Mouse (Mus musculus): Measurements from ENCODE around the gene Sh2b2.

The Sh2b2 gene

DNA sequence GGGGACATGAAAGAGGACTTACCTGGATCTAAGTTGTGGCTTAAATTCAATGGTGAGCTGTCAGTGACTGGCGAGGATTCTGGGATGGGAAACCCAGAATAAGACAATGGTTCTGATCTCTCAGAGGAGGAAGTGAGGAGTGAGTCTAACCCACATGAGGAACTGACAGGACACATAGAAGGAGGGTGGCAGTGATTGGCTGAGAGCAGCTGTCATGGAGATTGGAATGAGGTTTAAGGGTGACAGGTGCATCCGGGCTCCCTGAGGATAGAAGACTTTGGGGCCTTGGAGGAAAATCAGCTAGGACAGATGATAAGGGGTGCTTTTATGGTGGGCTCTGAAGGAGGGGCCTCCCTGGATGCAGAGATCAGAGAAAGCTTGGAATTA, at the start of gene Sh2b2:
Sh2b2 (minus strand) TSS at position 105 of the 387 bp plus-strand sequence.
- in situ Hi-C loops (cut with MboI, MseI), result no loop called here

DNA sequence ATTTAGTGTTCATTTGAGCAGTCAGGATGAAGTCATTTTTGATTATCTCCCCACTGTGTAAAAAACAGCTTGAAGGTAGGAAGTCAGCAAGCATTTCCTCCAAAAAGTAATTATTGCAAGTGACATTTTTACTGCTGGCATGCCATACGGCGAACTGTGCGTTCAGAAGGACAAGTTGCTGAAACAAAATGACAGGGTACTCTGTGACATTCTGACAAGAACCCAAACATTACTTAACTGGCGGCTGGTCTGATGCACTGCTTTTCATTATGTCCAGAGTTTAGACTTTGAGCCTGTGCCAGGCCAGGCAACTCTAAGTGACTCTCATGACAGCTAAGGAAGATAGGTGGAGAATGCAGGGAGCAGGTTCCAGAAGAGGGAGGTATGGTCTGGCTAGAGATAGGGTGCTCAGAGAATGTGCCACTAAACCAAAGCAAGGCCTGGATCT, 46.6 kb upstream of the Sh2b2 start:
- in situ Hi-C loops (cut with MboI, MseI), result no loop called here

DNA sequence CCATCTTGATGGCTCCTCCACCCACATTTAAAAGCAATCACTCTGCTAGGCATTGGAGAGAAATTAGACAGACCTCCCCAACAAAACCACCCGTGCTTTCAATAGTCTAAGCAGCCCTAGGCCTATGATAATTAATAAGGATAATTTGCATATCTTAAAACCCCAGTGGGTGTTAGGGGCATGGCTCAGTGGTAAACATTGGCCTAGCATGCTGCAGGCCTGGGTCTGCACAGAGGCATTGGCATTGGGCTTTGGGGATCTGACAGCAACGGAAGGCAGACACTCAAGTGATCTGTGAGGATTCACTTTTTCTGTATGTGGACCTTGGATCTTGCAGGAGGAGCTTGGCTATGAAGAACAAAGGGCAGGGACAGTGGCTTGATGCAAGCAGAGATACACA, 46.0 kb upstream of the Sh2b2 start:
- in situ Hi-C loops (cut with MboI, MseI), result no loop called here

DNA sequence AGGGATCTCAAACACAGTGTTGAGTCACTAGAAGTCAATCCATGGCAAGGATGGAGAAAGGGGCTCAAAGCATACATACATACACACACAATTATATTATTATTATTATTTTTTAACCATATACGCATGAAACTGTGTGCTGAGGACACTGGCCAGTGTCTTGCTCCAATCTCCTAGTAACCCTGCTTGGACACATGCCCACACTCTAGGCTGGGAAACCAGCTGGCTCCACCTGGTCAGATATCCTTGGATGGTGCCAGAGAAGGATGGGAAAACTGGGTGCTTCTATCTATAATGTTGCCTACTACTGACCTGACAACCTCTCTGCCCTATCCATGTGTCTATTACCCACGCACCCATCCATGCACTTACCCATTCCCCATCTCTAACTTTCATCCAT, 45.2 kb upstream of the Sh2b2 start:
- in situ Hi-C loops (cut with MboI, MseI), result no loop called here

- in situ Hi-C loops (cut with MboI, MseI), result no loop called here
Observed at GRCm38 (mm10) chr5:136289776-136290175, 43.4 kb upstream of the Sh2b2 start.

GRCm38 (mm10) chr5:136288351-136289081, 42.2 kb upstream of the Sh2b2 start:
- in situ Hi-C loops (cut with MboI, MseI), result no loop called here

- in situ Hi-C loops (cut with MboI, MseI), result no loop called here
Observed at GRCm38 (mm10) chr5:136286566-136286965, 40.2 kb upstream of the Sh2b2 start.

DNA sequence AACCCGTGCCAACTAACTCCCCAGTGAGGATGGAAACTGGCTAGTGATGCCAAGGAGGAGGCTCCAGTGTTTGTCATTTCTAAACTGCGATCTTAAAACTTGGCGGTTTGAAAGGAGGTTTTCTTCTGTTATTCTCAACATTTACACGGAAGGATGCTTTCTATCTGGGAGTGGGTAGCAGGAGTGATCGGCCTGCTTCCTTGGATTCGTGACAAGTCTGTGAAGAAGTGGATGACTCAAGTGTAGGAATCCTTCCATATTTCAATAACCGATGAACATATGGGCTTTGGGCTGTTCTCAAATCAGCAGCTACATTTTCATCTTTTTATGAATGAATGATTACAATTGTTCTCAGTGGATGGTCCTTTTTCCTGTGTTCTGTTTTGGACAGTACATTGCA, 38.8 kb upstream of the Sh2b2 start:
- in situ Hi-C loops (cut with MboI, MseI), result no loop called here

GRCm38 (mm10) chr5:136281351-136281750, 35.0 kb upstream of the Sh2b2 start:
- in situ Hi-C loops (cut with MboI, MseI), result no loop called here

- in situ Hi-C loops (cut with MboI, MseI), result no loop called here
Observed at GRCm38 (mm10) chr5:136274739-136275138, 28.4 kb upstream of the Sh2b2 start.

DNA sequence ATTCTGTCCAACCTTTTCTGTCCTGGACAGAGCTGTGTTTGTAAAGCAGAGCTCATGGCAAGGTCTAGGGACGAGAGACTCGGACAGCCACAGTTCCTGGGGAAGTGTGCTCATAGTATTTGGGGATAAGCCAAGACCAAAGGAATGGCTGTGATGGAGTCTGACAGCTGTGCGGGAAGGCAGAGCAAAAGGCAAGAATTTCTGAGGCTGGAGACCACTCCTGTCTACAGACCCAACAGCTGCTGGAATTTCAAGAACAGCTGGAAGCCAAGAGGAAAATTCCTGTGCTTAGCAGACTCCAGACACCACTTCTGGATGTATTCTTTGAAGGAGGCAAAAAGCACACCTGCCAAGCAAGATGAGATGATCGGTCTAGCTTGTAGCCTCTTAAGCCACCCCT, 23.6 kb upstream of the Sh2b2 start:
- in situ Hi-C loops (cut with MboI, MseI), result no loop called here

GRCm38 (mm10) chr5:136266077-136266476, 19.7 kb upstream of the Sh2b2 start:
- in situ Hi-C loops (cut with MboI, MseI), result no loop called here

DNA sequence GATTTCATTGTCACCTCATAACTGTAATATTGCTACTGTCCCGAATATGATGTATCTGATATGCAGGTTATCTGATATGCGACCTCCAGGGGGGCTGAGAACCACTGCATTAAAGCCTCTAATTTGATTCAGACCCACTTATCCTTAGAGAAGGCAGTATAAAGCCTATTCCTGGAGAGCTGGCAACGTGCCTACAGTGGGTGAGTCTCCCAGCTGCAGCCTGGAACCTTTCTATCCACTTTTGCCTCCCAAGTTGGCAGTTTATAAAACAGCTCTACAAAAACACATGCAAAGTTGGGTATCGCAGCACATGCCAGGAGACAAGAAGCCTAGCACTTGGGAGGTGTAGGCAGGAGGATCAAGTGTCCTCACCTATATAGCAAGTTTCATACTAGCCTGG, 17.0 kb upstream of the Sh2b2 start:
- in situ Hi-C loops (cut with MboI, MseI), result no loop called here

GRCm38 (mm10) chr5:136258919-136259318, 12.6 kb upstream of the Sh2b2 start:
- in situ Hi-C loops (cut with MboI, MseI), result no loop called here

DNA sequence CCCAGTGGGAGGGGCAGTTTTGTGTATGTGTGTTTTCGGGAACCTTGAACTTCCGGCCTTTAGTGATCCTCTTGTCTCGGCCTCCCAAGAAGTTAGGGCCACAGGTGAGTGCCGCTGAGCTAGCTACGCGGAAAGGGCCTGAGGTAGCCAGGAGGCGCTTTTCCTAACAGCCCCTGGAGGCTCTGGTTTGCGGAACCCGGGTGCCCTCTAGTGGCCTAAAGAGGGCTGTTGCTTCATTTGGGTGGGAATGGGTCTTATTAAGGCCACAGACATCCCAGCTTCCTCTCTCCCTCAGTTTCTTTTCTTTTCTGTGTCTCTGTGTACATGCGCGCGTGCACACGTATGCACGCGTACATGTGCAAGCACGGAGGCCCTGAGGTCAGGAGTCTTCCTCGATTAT, 6.5 kb upstream of the Sh2b2 start:
- in situ Hi-C loops (cut with MboI, MseI), result loop anchor here (5.0 kb wide), 1 partner anchor 51 kb away; no protein-coding TSS in a partner anchor

DNA sequence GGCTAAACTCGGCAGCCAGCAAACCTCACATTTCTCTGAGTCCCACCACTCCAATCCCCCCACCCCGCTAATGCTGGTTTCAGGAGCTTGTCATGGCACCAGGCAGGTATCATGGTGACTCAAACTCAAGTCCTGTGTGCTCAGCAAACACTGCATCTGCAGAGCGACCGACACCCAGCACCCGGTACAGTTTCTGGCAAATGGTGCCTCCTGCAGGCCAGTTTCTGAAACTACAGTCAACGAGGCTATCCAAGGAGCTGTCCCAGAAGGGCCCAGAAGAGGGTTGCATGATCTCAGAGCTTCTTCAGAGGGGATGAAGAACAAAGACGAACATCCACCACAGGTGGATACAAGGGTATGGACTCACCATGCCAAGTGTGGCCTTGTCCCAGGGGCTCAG, 4.6 kb upstream of the Sh2b2 start:
- in situ Hi-C loops (cut with MboI, MseI), result loop anchor here (5.0 kb wide), 1 partner anchor 49 kb away; no protein-coding TSS in a partner anchor

DNA sequence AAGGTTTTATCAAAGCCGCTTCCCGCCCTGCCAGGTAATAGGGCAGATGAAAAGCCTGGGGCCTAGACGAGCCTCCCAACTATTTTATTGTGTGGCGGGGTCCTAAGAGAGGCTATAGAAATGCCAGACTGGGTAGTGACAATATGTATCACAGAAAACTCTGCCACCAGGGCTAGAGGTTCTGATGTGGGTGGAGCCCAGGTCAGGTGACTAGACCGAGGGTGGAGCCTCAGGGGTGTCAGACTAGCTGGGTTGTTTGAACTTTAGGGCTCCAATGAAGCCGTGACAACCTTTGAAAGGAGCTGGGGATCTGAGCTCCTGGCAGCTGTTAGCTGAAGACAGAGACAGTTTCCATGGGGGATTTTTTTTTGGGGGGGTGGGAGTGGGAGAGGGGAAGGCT, 2.1 kb upstream of the Sh2b2 start:
- in situ Hi-C loops (cut with MboI, MseI), result no loop called here

- in situ Hi-C loops (cut with MboI, MseI), result no loop called here
Observed at GRCm38 (mm10) chr5:136245541-136246451, 560 bp downstream of the Sh2b2 start.

- in situ Hi-C loops (cut with MboI, MseI), result loop anchor here (5.0 kb wide), 1 partner anchor 1047 kb away; the partner anchor contains the start of gene Ufsp1
Observed at GRCm38 (mm10) chr5:136244762-136245540, 1.4 kb downstream of the Sh2b2 start.

DNA sequence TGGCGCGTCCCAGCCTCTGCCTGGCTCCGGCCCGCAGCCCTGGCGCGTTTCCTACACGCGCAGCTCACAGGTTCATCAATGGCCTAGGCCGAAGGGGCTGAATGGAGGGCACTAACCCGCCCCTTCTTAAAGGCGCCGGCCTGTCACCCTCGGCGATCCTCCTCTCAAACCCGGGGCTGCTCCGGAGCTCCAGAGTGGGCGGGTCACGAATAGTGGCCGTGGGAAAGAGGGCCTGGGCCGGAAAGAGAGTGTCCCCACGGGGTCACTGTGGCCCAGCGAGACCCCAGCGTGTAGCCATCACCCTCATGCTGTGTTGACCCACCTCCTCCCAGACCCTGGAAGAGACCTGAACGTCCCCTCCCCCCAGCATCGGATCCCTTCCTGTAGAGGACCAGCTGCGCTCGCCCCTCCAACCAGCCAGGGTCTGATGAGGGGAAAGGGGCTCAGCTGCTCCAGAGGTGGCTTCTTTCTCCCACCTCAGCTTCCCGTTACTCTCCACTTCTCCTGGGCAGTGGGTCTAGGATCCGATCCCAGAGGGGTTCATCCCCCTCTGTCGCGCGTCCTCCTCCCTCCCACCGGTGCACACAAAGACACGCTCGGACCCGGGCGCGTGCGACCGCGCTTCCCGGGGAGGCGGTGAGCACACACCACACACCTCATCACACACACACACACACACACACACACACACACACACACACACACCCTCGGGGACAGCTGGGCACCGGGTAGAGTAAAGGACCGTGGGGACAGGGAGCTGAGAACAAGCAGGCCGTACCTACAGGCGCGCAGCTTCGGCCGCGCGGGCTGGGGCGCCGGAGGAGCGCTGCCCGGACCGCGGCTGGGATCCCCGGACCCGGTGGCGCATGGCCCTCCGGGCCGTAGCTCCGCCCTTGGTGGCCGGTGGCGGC, 2.2 kb downstream of the Sh2b2 start:
- in situ Hi-C loops (cut with MboI, MseI), result loop anchor here (5.0 kb wide), 1 partner anchor 1048 kb away; the partner anchor contains the start of gene Ufsp1

- in situ Hi-C loops (cut with MboI, MseI), result loop anchor here (5.0 kb wide), 1 partner anchor 1051 kb away; the partner anchor contains the start of gene Ufsp1
Observed at GRCm38 (mm10) chr5:136241161-136241560, 5.2 kb downstream of the Sh2b2 start.

Data from regulatory T cell (primary cell).